ENCODE assay signal across 13 mouse cellular contexts in genomic region chr1:51265926-51266325, GRCm38 (mm10). TPM values are rescaled to one million over a fixed set of nuclear protein-coding genes. Genes with fewer than 3 reads are reported as not detected.
DNase-seq lines count a peak whose midpoint lies in the region; ATAC-seq and TF ChIP-seq lines count a peak whose summit lies in the region.
"Had no signal": no experiment of that assay in that cellular context is flagged by ENCODE, and none has a peak within 500 bp of the region (broad histone marks: within the 10 kb centered on the region; RNA-seq: fewer than 3 reads in every experiment).

No protein-coding gene starts in this region.

- peak; percentile 25 for DNase-seq in liver, adult 2 months (ENCODE audit: extremely low read depth, low read depth, low spot score)
- DNase-seq in liver = no peak
- DNase-seq in heart, postnatal 14 days = peak; percentile 40 to 46
- DNase-seq in liver, embryonic 14.5 days (ENCODE audit: low read depth in 3 of 3, low spot score in 3 of 3) = no peak
- peak; percentile 39 for DNase-seq in yolk sac, embryonic 10.5 days (ENCODE audit: low spot score)
- DNase-seq in embryonic facial prominence, embryonic 10.5 days (ENCODE audit: low spot score) = no peak
- no peak for DNase-seq in testis, postnatal 14 days (ENCODE audit: low spot score)
- DNase-seq in right cerebral cortex, adult 18-20 months = no peak
- DNase-seq: right cerebral cortex, postnatal 14 days had no signal

- no peak overlapping the region for H3K4me3 ChIP-seq in liver, adult 2 months (ENCODE audit: insufficient read depth, low read depth, low read length)
- H3K4me3 ChIP-seq in liver, embryonic 14.5 days (ENCODE audit: insufficient read depth in 1 of 2, low read depth in 2 of 2, low read length in 2 of 2) = no peak overlapping the region
- no peak overlapping the region for H3K4me3 ChIP-seq in embryonic facial prominence, embryonic 10.5 days
- H3K4me3 ChIP-seq: forebrain, embryonic 13.5 days; left cerebral cortex, adult 2 months; myocyte had no signal

- no peaks in the 10 kb centered on the region for H3K79me2 ChIP-seq in liver, adult 2 months (ENCODE audit: control insufficient read depth, insufficient read depth, low read length)

- H3K9me3 ChIP-seq in liver, embryonic 14.5 days (ENCODE audit: control insufficient read depth, low read length) = no peaks in the 10 kb centered on the region
- H3K9me3 ChIP-seq in embryonic facial prominence, embryonic 10.5 days = no peaks in the 10 kb centered on the region
- H3K9me3 ChIP-seq: forebrain, embryonic 13.5 days had no signal

- peak; percentile 59; the same call in 1 of the 2 replicates for ATAC-seq in liver, embryonic 14.5 days (ENCODE audit: insufficient read depth)
- ATAC-seq: forebrain, embryonic 13.5 days had no signal

- H3K4me1 ChIP-seq in liver, adult 2 months (ENCODE audit: control insufficient read depth, insufficient read depth, low read length) = peaks cover 2% of the 10 kb centered on the region; the same call in 1 of the 2 replicates
- peaks cover 0 to 7% of the 10 kb centered on the region in 2 experiments; a peak in 2 of 4 replicates for H3K4me1 ChIP-seq in liver, embryonic 14.5 days (replicated peaks; ENCODE audit: control insufficient read depth in 2 of 2, insufficient read depth in 2 of 2, low read length in 1 of 2)
- H3K4me1 ChIP-seq in embryonic facial prominence, embryonic 10.5 days = peaks cover 22% of the 10 kb centered on the region

- no peak overlapping the region for H3K9ac ChIP-seq in liver, adult 2 months (ENCODE audit: low read depth, low read length)
- H3K9ac ChIP-seq in liver, embryonic 14.5 days (replicated peaks) = no peak overlapping the region
- H3K9ac ChIP-seq: forebrain, embryonic 13.5 days had no signal

- intact Hi-C loops in heart, postnatal 14 days (cut with DNase I) = loop anchor here (2.0 to 5.0 kb wide), 4 partner anchors 23 to 304 kb away; partner anchors contain the start of gene Cavin2

- H3K36me3 ChIP-seq in liver, adult 2 months (ENCODE audit: control insufficient read depth, insufficient read depth, low read length) = no peaks in the 10 kb centered on the region
- no peaks in the 10 kb centered on the region for H3K36me3 ChIP-seq in liver, embryonic 14.5 days (replicated peaks; ENCODE audit: control insufficient read depth, insufficient read depth, low read depth)
- H3K36me3 ChIP-seq in embryonic facial prominence, embryonic 10.5 days (replicated peaks) = no peaks in the 10 kb centered on the region

- 71% methylated on average over 2 of the region's 2 CpGs for WGBS in liver, adult 2 months
- 18% methylated on average over 2 of the region's 2 CpGs for WGBS in liver, embryonic 14.5 days (ENCODE audit: insufficient replicate concordance)
- WGBS in embryonic facial prominence, embryonic 10.5 days = 58% methylated on average over 2 of the region's 2 CpGs

- no peak overlapping the region for H3K4me2 ChIP-seq in liver, embryonic 14.5 days (ENCODE audit: low read depth)
- H3K4me2 ChIP-seq: forebrain, embryonic 13.5 days had no signal

- peak overlapping the region; percentile 64 for H3K27ac ChIP-seq in liver, adult 2 months (replicated peaks; ENCODE audit: insufficient read depth, low read depth, low read length)
- no peak overlapping the region for H3K27ac ChIP-seq in liver, embryonic 14.5 days
- no peak overlapping the region for H3K27ac ChIP-seq in embryonic facial prominence, embryonic 10.5 days (replicated peaks)
- H3K27ac ChIP-seq: forebrain, embryonic 13.5 days had no signal

- TF ChIP-seq CTCF in liver, adult 2 months (IDR thresholded peaks at IDR 0.05; ENCODE audit: low read depth, low read length) = no peak
- no peak for TF ChIP-seq CTCF in liver, embryonic 14.5 days (IDR thresholded peaks at IDR 0.05; ENCODE audit: low read depth)

- no peak for TF ChIP-seq EP300 in liver, embryonic 14.5 days (IDR thresholded peaks at IDR 0.05; ENCODE audit: low read depth)

- no peak for TF ChIP-seq POLR2A in liver, adult 2 months (IDR thresholded peaks at IDR 0.05; ENCODE audit: extremely low read depth, insufficient read depth, low read length)

- no peaks in the 10 kb centered on the region for H3K27me3 ChIP-seq in liver, adult 2 months (ENCODE audit: control insufficient read depth, insufficient read depth, low read length)
- H3K27me3 ChIP-seq in liver, embryonic 14.5 days (ENCODE audit: control insufficient read depth, insufficient read depth, low read length) = no peaks in the 10 kb centered on the region
- no peaks in the 10 kb centered on the region for H3K27me3 ChIP-seq in embryonic facial prominence, embryonic 10.5 days (replicated peaks; ENCODE audit: low read depth, poor library complexity, severe bottlenecking)

RNA-seq across cellular contexts. Expression of gene Cavin2, which starts 23.0 kb away (rescaled TPM):
- 17.6 and 18.1 TPM in 2 replicates for total RNA-seq in liver, adult 2 months (2014; rRNA removed)
- polyA plus RNA-seq in liver, adult 2 months (2012; rRNA removed) = 5.9 and 6.4 TPM in 2 replicates
- total RNA-seq in heart, postnatal 14 days (2021) = 100 to 1,000 TPM; 173 to 186 TPM
- polyA plus RNA-seq in liver, embryonic 14.5 days (2012; rRNA removed) = 7.0 and 10.3 TPM in 2 replicates
- polyA plus RNA-seq in liver, embryonic 14.5 days (2014; fragmentation: Nextera tagmentation; extraction: Ambion mirVana) = 22.7 and 24.9 TPM in 2 replicates
- 4.6 and 5.7 TPM in 2 replicates for polyA plus RNA-seq in embryonic facial prominence, embryonic 10.5 days (2016; fragmentation: Nextera tagmentation; extraction: Ambion mirVana)
- total RNA-seq: MEL had no signal

Comparison
In these comparisons a context has a peak if more than half of its experiments do, and no peak if none do; other contexts are left out.
1. DNase-seq: peak in liver, adult 2 months (single experiment), heart, postnatal 14 days (2 of 2) and yolk sac, embryonic 10.5 days (single experiment); none in liver (single experiment), liver, embryonic 14.5 days (0 of 3), embryonic facial prominence, embryonic 10.5 days (single experiment), testis, postnatal 14 days (single experiment) and right cerebral cortex, adult 18-20 months (single experiment).